Mouse (Mus musculus) liver, embryonic 14.5 days (tissue): ENCODE measurements around the gene Gfi1.

ENCODE experiments used
- CTCF ChIP-seq: IDR thresholded peaks from 2 replicates; pipeline ENCODE4 v1.5.1; 2016; ENCODE audit warnings: antibody characterized with exemption, low read depth, control low read depth
- EP300 ChIP-seq: IDR thresholded peaks from 2 replicates; pipeline ENCODE4 v1.6.1; 2016; ENCODE audit warnings: antibody characterized with exemption, low read depth

DNA sequence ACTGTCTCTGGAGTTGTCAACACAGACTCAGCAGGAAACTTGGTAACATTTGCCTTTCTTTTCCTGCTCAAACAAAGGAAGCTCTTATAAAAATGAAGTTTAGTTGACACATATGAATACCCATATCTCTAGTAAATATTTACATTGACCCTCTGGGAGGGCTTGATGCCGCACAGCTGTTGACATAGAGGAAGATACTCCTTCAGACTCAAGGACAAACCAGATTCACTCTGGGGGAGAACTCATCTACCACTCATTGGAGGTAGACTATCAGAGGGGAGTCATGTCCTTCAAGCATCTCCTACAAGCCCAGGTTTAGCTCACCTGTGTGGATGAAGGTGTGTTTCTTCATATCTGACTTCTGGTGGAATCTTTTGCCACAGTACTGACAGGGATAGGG lies 6.0 kb downstream of the Gfi1 start:
- no peak for TF ChIP-seq CTCF
- TF ChIP-seq EP300 = no peak
